Comparison of ENCODE assay signal across 8 mouse cellular contexts in the genomic region with DNA sequence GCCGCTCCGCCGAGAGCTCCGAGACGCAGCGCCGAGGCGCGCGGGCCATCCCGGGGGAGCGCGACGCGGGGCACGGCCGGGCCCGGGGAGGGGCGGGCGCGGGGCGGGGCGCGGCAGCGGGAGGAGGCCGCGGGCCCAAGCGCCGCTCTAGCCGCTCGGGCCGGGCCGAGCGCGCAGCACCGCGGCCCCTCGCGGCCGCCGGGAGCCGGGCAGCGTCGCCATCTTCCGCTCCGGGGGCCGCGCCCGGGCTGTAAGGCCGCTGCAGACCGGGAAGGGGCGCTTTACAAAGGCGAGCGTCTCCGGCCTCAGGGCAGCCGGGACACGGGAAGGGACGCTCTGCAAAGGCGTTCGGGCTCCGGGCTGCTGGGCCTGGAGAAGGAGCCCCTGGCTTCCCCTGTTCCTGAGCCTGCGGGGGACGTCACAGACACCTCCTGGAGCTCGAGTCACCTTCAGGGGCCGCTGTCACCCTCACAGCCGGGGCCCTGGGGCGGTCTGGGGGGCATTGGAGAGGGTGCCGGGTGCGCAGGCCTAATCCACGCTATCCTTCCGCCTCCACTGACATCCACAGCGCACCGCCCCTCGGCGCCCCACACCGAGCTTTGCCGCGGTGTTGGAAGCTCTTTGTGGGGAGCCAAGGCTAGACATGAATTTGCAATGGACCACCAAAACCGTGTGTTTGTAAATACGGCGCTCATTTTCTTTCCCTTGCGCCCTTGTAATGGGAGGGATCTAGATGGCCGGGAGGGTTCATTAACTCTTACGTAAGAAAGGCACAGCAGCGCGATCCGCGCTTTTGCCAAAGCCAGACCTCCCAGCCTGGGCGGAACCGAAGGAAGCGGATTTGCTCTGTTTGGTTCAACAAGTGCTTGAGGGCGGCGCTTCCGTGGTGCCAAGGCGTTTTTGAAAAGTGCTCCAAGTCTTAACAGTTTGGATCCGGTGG. TPM values are rescaled to one million over a fixed set of nuclear protein-coding genes. Genes with fewer than 3 reads are reported as not detected.
DNase-seq lines count a peak whose midpoint lies in the region; ATAC-seq and TF ChIP-seq lines count a peak whose summit lies in the region.

TSS of gene Kif13a (minus strand) at position 149 of the 940 bp plus-strand sequence.

- peak; percentile 38; the same call in 1 of the 2 replicates for TF ChIP-seq CTCF in kidney, postnatal 0 days (IDR thresholded peaks at IDR 0.05; ENCODE audit: low read depth)
- peak; percentile 21; the same call in 1 of the 2 replicates for TF ChIP-seq CTCF in liver, adult 2 months (IDR thresholded peaks at IDR 0.05; ENCODE audit: low read depth, low read length)

- H3K4me1 ChIP-seq in heart, embryonic 12.5 days (replicated peaks) = peaks cover 62% of the 10 kb centered on the region
- H3K4me1 ChIP-seq in kidney, postnatal 0 days (replicated peaks; ENCODE audit: insufficient read depth, low read length) = no peaks in the 10 kb centered on the region
- peaks cover 6% of the 10 kb centered on the region for H3K4me1 ChIP-seq in liver, adult 2 months (ENCODE audit: control insufficient read depth, insufficient read depth, low read length)

- H3K9me3 ChIP-seq in heart, embryonic 12.5 days (replicated peaks) = no peaks in the 10 kb centered on the region
- no peaks in the 10 kb centered on the region for H3K9me3 ChIP-seq in kidney, postnatal 0 days (replicated peaks; ENCODE audit: low read length)

- DNase-seq in 416B (ENCODE audit: low read depth) = peak; percentile 97
- DNase-seq in brain, embryonic 18.5 days (ENCODE audit: low read depth, low spot score) = peak; percentile 73
- peak; percentile 96 for DNase-seq in kidney, postnatal 0 days (ENCODE audit: low spot score)
- DNase-seq in liver, adult 2 months (ENCODE audit: extremely low read depth, low read depth, low spot score) = peak; percentile 96
- peak; percentile 67 to 76 for DNase-seq in spleen, postnatal 36 days (ENCODE audit: low spot score in 2 of 2)

- TF ChIP-seq POLR2A in liver, adult 2 months (IDR thresholded peaks at IDR 0.05; ENCODE audit: extremely low read depth, insufficient read depth, low read length) = peak; percentile 68

- ATAC-seq in erythroid progenitor cell, adult 5-6 weeks (replicated peaks; ENCODE audit: low FRiP score, poor library complexity, severe bottlenecking) = peak; percentile 68
- ATAC-seq in heart, embryonic 12.5 days (ENCODE audit: insufficient number of reproducible peaks, low FRiP score) = peak; percentile 80
- peak; percentile 71 for ATAC-seq in kidney, postnatal 0 days (replicated peaks; ENCODE audit: low FRiP score, low read depth)
- ATAC-seq in monocyte, adult 5-6 weeks (replicated peaks; ENCODE audit: insufficient number of reproducible peaks, low FRiP score, low TSS enrichment, poor library complexity, severe bottlenecking) = peak; percentile 90

- 13% methylated on average over 96 of the region's 96 CpGs for WGBS in heart, embryonic 12.5 days
- under 1% methylated on average over 78 of the region's 96 CpGs for WGBS in kidney, postnatal 0 days
- WGBS in liver, adult 2 months = 12% methylated on average over 96 of the region's 96 CpGs

- peaks cover 4% of the 10 kb centered on the region; the same call in 1 of the 2 replicates for H3K79me2 ChIP-seq in liver, adult 2 months (ENCODE audit: control insufficient read depth, insufficient read depth, low read length)

- no peaks in the 10 kb centered on the region for H3K27me3 ChIP-seq in heart, embryonic 12.5 days (replicated peaks)
- no peaks in the 10 kb centered on the region for H3K27me3 ChIP-seq in kidney, postnatal 0 days (ENCODE audit: insufficient read depth, low read length)
- H3K27me3 ChIP-seq in liver, adult 2 months (ENCODE audit: control insufficient read depth, insufficient read depth, low read length) = no peaks in the 10 kb centered on the region

- peak within 1 kb of the TSS; percentile 85 for H3K4me2 ChIP-seq in heart, embryonic 12.5 days
- peak within 1 kb of the TSS; percentile 96 for H3K4me2 ChIP-seq in kidney, postnatal 0 days (ENCODE audit: low read length)

- H3K36me3 ChIP-seq in heart, embryonic 12.5 days = 0 out of 2 replicates have a peak, but pooled peaks cover 9% of the 10 kb centered on the region
- no peaks in the 10 kb centered on the region for H3K36me3 ChIP-seq in kidney, postnatal 0 days (ENCODE audit: insufficient read depth, low read length)
- no peaks in the 10 kb centered on the region for H3K36me3 ChIP-seq in liver, adult 2 months (ENCODE audit: control insufficient read depth, insufficient read depth, low read length)

- H3K4me3 ChIP-seq in heart, embryonic 12.5 days = peak within 1 kb of the TSS; percentile 69
- H3K4me3 ChIP-seq in kidney, postnatal 0 days (replicated peaks; ENCODE audit: low read depth, low read length) = peak within 1 kb of the TSS; percentile 86
- H3K4me3 ChIP-seq in liver, adult 2 months (ENCODE audit: insufficient read depth, low read depth, low read length) = peak within 1 kb of the TSS; percentile 90

- peak within 1 kb of the TSS; percentile 98 for H3K27ac ChIP-seq in heart, embryonic 12.5 days (ENCODE audit: poor library complexity, severe bottlenecking)
- peak within 1 kb of the TSS; percentile 98 for H3K27ac ChIP-seq in kidney, postnatal 0 days
- H3K27ac ChIP-seq in liver, adult 2 months (replicated peaks; ENCODE audit: insufficient read depth, low read depth, low read length) = peak within 1 kb of the TSS; percentile 88

- peak within 1 kb of the TSS; percentile 85 for H3K9ac ChIP-seq in heart, embryonic 12.5 days
- peak within 1 kb of the TSS; percentile 89 for H3K9ac ChIP-seq in kidney, postnatal 0 days (ENCODE audit: low read depth, low read length)
- H3K9ac ChIP-seq in liver, adult 2 months (ENCODE audit: low read depth, low read length) = peak within 1 kb of the TSS; percentile 95

RNA-seq across cellular contexts. Expression of gene Kif13a, which starts in this region (rescaled TPM):
- total RNA-seq in erythroid progenitor cell, adult 5-6 weeks (2015; ENCODE audit: low replicate concordance) = 1.7 and 3.6 TPM in 2 replicates
- 6.5 and 6.7 TPM in 2 replicates for total RNA-seq in erythroid progenitor cell, adult 5-6 weeks (2017; ENCODE audit: low replicate concordance)
- polyA plus RNA-seq in heart, embryonic 12.5 days (2016; fragmentation: Nextera tagmentation; extraction: Ambion mirVana) = 51.4 and 56.0 TPM in 2 replicates
- polyA plus RNA-seq in kidney, postnatal 0 days (2015; fragmentation: Nextera tagmentation; extraction: Ambion mirVana) = 11.2 and 13.1 TPM in 2 replicates
- 10.5 and 11.1 TPM in 2 replicates for total RNA-seq in liver, adult 2 months (2014; rRNA removed)
- polyA plus RNA-seq in liver, adult 2 months (2012; rRNA removed) = 6.6 TPM in 2 replicates
- 13.3 to 20.2 TPM (median 18.5 TPM) in 3 replicates for total RNA-seq in monocyte, adult 5-6 weeks (2017)

Comparison
In these comparisons a context has a peak if more than half of its experiments do, and no peak if none do; other contexts are left out.
1. Peak in every context shown above with its lines: DNase-seq, ATAC-seq, H3K4me3 ChIP-seq and H3K27ac ChIP-seq.